Mouse (Mus musculus): ENCODE results near the gene Map1lc3b.

DNA sequence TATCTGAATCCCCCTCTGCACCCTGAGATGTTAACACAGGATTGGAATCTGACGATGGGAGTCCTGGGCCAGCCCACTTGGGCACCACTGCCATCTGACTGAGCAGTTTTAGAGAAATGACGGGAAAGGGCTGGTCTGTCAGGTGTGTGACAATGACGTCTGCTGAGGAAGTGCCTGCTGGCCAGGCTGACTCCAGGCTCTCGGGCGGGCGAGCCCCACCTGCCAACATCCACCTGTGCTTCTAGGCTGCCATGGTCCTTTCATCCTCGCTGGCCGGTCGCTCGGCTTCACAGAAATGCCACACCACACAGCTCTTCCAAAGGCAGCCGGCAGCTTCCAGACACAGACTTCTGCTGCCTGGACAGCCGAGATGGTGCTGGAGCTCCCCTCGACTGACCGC is 9.7 kb downstream of the Map1lc3b start:
- TF ChIP-seq CTCF (IDR thresholded peaks at IDR 0.05; ENCODE audit: low read depth, low read length) (no peak), POLR2A (IDR thresholded peaks at IDR 0.05; ENCODE audit: extremely low read depth, insufficient read depth, low read length) (no peak)
